Mouse (Mus musculus) liver, adult 2 months (tissue): Measurements from ENCODE around the gene Wdr38. TPM values are rescaled to one million over a fixed set of nuclear protein-coding genes. Genes with fewer than 3 reads are reported as not detected.

ENCODE experiments used
- DNase-seq: peaks from one replicate; pipeline ENCODE4 v3.0.0-alpha.2; 2011; ENCODE audit warnings: low read depth, low spot score; ENCODE audit errors: extremely low read depth
- H3K27ac ChIP-seq: fragments of 200-500 bp; replicated peaks from 2 replicates; pipeline ENCODE4 v1.5.1; 2012; ENCODE audit warnings: low read depth, mild to moderate bottlenecking, control low read depth, inconsistent platforms, low read length; ENCODE audit not compliant: insufficient read depth
- H3K27me3 ChIP-seq: fragments of 200-500 bp; 2 replicates; pipeline ENCODE4 v1.6.1; 2012; ENCODE audit warnings: mild to moderate bottlenecking, moderate library complexity, low read length, inconsistent platforms; ENCODE audit not compliant: control insufficient read depth, insufficient read depth
- H3K36me3 ChIP-seq: fragments of 200-500 bp; 2 replicates; pipeline ENCODE4 v1.6.1; 2012; ENCODE audit warnings: low read length, inconsistent platforms; ENCODE audit not compliant: control insufficient read depth, insufficient read depth
- H3K4me1 ChIP-seq: fragments of 200-500 bp; 2 replicates; pipeline ENCODE4 v1.6.1; 2011; ENCODE audit warnings: low read length; ENCODE audit not compliant: control insufficient read depth, insufficient read depth
- H3K4me3 ChIP-seq: fragments of 200-500 bp; 2 replicates; pipeline ENCODE4 v1.5.1; 2011; ENCODE audit warnings: low read depth, mild to moderate bottlenecking, control low read depth, low read length, moderate library complexity; ENCODE audit not compliant: insufficient read depth
- H3K79me2 ChIP-seq: fragments of 200-500 bp; 2 replicates; pipeline ENCODE4 v1.6.1; 2012; ENCODE audit warnings: inconsistent platforms, mild to moderate bottlenecking, low read length, moderate library complexity; ENCODE audit not compliant: control insufficient read depth, insufficient read depth
- H3K9ac ChIP-seq: fragments of 200-500 bp; 2 replicates; pipeline ENCODE4 v1.6.1; 2012; ENCODE audit warnings: low read depth, mild to moderate bottlenecking, control low read depth, inconsistent platforms, low read length
- CTCF ChIP-seq: fragments of 200-500 bp; IDR thresholded peaks from 2 replicates; pipeline ENCODE4 v1.5.1; 2011; ENCODE audit warnings: low read depth, low read length, control low read depth
- POLR2A ChIP-seq: fragments of 200-500 bp; IDR thresholded peaks from 2 replicates; pipeline ENCODE4 v1.6.1; 2011; ENCODE audit warnings: low read length, control low read depth; ENCODE audit not compliant: insufficient read depth; ENCODE audit errors: extremely low read depth
- WGBS: fragments of 180-500 bp; shearing (Covaris S2); methylation state at CpG from one replicate; pipeline ENCODE4 v1.1.7; 2018; 5-methylcytosine and 5-hydroxymethylcytosine counted together
- polyA plus RNA-seq: library from polyadenylated mRNA; depleted of rRNA; stranded (reverse); fragments of >200 nt; gene quantifications from 2 replicates; pipeline ENCODE4 v1.2.3, GENCODE M21; 2012
- total RNA-seq: library from RNA; depleted of rRNA; stranded (reverse); fragments of >200 nt; gene quantifications from 2 replicates; pipeline ENCODE4 v1.2.3, GENCODE M21; 2014

Gene Wdr38
- total and polyA plus RNA-seq, 2 experiments, result 0.34 to 0.55 TPM

- H3K36me3 ChIP-seq, result peaks cover 28% of the 10 kb centered on the region
- H3K4me3 ChIP-seq, result no peak overlapping the region
- H3K4me1 ChIP-seq, result peaks cover 8% of the 10 kb centered on the region
- H3K9ac ChIP-seq, result no peak overlapping the region
- no peaks in the 10 kb centered on the region for H3K27me3 ChIP-seq
- TF ChIP-seq CTCF (no peak), POLR2A (no peak)
- peaks cover 13% of the 10 kb centered on the region; the same call in 1 of the 2 replicates for H3K79me2 ChIP-seq
- H3K27ac ChIP-seq, result no peak overlapping the region
- no peak for DNase-seq
Measured at GRCm38 (mm10) chr2:39011264-39011663, 14.0 kb downstream of the Wdr38 start.

- Histone ChIP-seq H3K36me3 (peaks cover 34% of the 10 kb centered on the region), H3K4me3 (no peak overlapping the region), H3K9ac (no peak overlapping the region), H3K27me3 (no peaks in the 10 kb centered on the region), H3K79me2 (peaks cover 13% of the 10 kb centered on the region; the same call in 1 of the 2 replicates), H3K4me1 (peaks cover 8% of the 10 kb centered on the region), H3K27ac (no peak overlapping the region)
- WGBS, result 79% methylated on average over 3 of the region's 3 CpGs
- TF ChIP-seq POLR2A (no peak), CTCF (no peak)
- no peak for DNase-seq
Measured at GRCm38 (mm10) chr2:39011971-39012370, 14.7 kb downstream of the Wdr38 start.

- Histone ChIP-seq H3K27ac (no peak overlapping the region), H3K27me3 (no peaks in the 10 kb centered on the region), H3K4me3 (no peak overlapping the region), H3K36me3 (peaks cover 41% of the 10 kb centered on the region), H3K4me1 (peaks cover 8% of the 10 kb centered on the region), H3K9ac (no peak overlapping the region), H3K79me2 (peaks cover 13% of the 10 kb centered on the region; the same call in 1 of the 2 replicates)
- WGBS, result 81% methylated on average over 7 of the region's 7 CpGs
- TF ChIP-seq POLR2A (no peak), CTCF (no peak)
- DNase-seq, result no peak
Measured at GRCm38 (mm10) chr2:39012768-39013279, 15.5 kb downstream of the Wdr38 start.

- no peak for TF ChIP-seq CTCF
- no peak for TF ChIP-seq POLR2A
- DNase-seq, result no peak
- peaks cover 2% of the 10 kb centered on the region for H3K4me1 ChIP-seq
- peaks cover 6% of the 10 kb centered on the region; the same call in 1 of the 2 replicates for H3K79me2 ChIP-seq
- 87% methylated on average over 3 of the region's 3 CpGs for WGBS
- H3K9ac ChIP-seq, result no peak overlapping the region
- peaks cover 68% of the 10 kb centered on the region for H3K36me3 ChIP-seq
- H3K4me3 ChIP-seq, result no peak overlapping the region
- no peak overlapping the region for H3K27ac ChIP-seq
- no peaks in the 10 kb centered on the region for H3K27me3 ChIP-seq
Measured at GRCm38 (mm10) chr2:39016581-39016980, 19.3 kb downstream of the Wdr38 start.

- H3K27ac ChIP-seq, result no peak overlapping the region
- H3K27me3 ChIP-seq, result no peaks in the 10 kb centered on the region
- no peak overlapping the region for H3K4me3 ChIP-seq
- DNase-seq, result no peak
- H3K79me2 ChIP-seq, result no peaks in the 10 kb centered on the region
- peaks cover 77% of the 10 kb centered on the region for H3K36me3 ChIP-seq
- no peak for TF ChIP-seq CTCF
- no peak for TF ChIP-seq POLR2A
- no peaks in the 10 kb centered on the region for H3K4me1 ChIP-seq
- H3K9ac ChIP-seq, result no peak overlapping the region
- 88% methylated on average over 1 of the region's 1 CpGs for WGBS
Measured at GRCm38 (mm10) chr2:39020004-39020403, 22.7 kb downstream of the Wdr38 start.

- Histone ChIP-seq H3K27ac (no peak overlapping the region), H3K9ac (no peak overlapping the region), H3K79me2 (no peaks in the 10 kb centered on the region), H3K4me1 (no peaks in the 10 kb centered on the region), H3K4me3 (no peak overlapping the region), H3K27me3 (no peaks in the 10 kb centered on the region), H3K36me3 (peaks cover 61% of the 10 kb centered on the region)
- WGBS, result 93% methylated on average over 1 of the region's 1 CpGs
- no peak for DNase-seq
- TF ChIP-seq CTCF, result no peak
- TF ChIP-seq POLR2A, result no peak
Measured at GRCm38 (mm10) chr2:39031611-39032010, 34.3 kb downstream of the Wdr38 start.
